Mouse (Mus musculus) bone marrow, adult 2 months (tissue): ENCODE measurements around the gene Sbk2. TPM values are rescaled to one million over a fixed set of nuclear protein-coding genes. Genes with fewer than 3 reads are reported as not detected.

Experiments used
- H3K27ac ChIP-seq: fragments of 200-500 bp; 2 replicates; pipeline ENCODE4 v1.5.1; 2012; ENCODE audit warnings: low read depth, mild to moderate bottlenecking, control low read depth, inconsistent platforms, low read length; ENCODE audit not compliant: control insufficient read depth, poor library complexity, insufficient read depth
- H3K4me1 ChIP-seq: fragments of 200-500 bp; 2 replicates; pipeline ENCODE4 v1.6.1; 2011; ENCODE audit warnings: low read length; ENCODE audit not compliant: control insufficient read depth, insufficient read depth
- H3K4me3 ChIP-seq: fragments of 200-500 bp; replicated peaks from 2 replicates; pipeline ENCODE3; 2011; ENCODE audit warnings: mild to moderate bottlenecking, low read depth, low read length, control low read depth; ENCODE audit not compliant: control insufficient read depth
- CTCF ChIP-seq: fragments of 200-500 bp; IDR thresholded peaks from 2 replicates; pipeline ENCODE4 v1.5.1; 2011; ENCODE audit warnings: low read length, control low read depth; ENCODE audit not compliant: control insufficient read depth, insufficient read depth
- POLR2A ChIP-seq: fragments of 200-500 bp; IDR thresholded peaks from 2 replicates; pipeline ENCODE4 v1.6.1; 2011; ENCODE audit warnings: low read depth, mild to moderate bottlenecking, control low read depth, low read length, borderline replicate concordance; ENCODE audit not compliant: control insufficient read depth
- WGBS: fragments of 180-500 bp; shearing (Covaris S2); methylation state at CpG from one replicate; pipeline ENCODE4 v1.1.7; 2018; 5-methylcytosine and 5-hydroxymethylcytosine counted together
- polyA plus RNA-seq: library from polyadenylated mRNA; stranded (reverse); fragments of >200 nt; gene quantifications from 2 replicates; pipeline ENCODE4 v1.2.4, GENCODE M21; 2011; ENCODE audit warnings: low replicate concordance; ENCODE audit not compliant: missing spikeins, insufficient read depth, insufficient read length

The Sbk2 gene
- polyA plus RNA-seq, 1 experiment = not detected

DNA sequence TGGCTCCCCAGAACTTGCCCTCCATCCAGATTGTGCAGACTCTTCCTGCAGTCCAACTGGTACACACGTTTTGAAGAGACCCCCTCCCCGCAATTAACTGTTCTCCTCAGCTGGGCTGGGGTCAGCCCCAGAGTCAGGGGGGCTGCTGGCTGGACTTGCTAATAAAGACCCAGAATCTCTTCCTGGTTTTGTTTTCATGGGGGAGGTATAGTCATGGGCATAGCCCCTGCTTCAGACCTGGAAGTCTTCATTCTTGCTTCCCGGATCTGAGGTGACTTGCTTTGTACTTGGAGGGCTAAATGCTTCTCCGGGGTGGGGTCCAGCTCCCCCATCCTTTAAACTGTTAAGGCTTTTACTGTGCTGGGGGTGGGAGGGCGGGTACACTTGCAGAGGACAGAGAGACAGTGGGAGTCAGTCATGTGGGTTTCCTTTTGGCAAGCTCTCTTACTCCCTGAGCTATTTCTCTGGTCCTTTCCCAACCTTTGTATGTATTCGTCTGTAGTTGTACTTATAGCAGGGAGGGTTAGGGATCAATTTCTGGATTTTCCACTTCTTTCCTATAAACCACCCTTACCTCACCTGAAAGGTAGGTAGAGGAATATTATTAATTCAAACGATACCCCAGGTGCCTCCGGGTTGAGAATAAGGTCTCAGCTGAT lies 42.3 kb downstream of the Sbk2 start, which contains the start of gene Nat14:
Gene Nat14 (plus strand): TSS at position 205 of the 659 bp plus-strand sequence.
- Histone ChIP-seq H3K4me1 (no peaks in the 10 kb centered on the region), H3K27ac (no peak within 1 kb of the TSS), H3K4me3 (no peak within 1 kb of the TSS)
- 29% methylated on average over 8 of the region's 8 CpGs for WGBS
- TF ChIP-seq POLR2A (no peak), CTCF (no peak)

- Histone ChIP-seq H3K4me1 (no peaks in the 10 kb centered on the region; the same call in 1 of the 2 replicates), H3K4me3 (no peak overlapping the region), H3K27ac (no peak overlapping the region)
- TF ChIP-seq CTCF (no peak), POLR2A (peak; percentile 8; the same call in 1 of the 2 replicates)
- 56% methylated on average over 23 of the region's 23 CpGs for WGBS
Measured at GRCm38 (mm10) chr7:4920976-4921823, 43.0 kb downstream of the Sbk2 start.

DNA sequence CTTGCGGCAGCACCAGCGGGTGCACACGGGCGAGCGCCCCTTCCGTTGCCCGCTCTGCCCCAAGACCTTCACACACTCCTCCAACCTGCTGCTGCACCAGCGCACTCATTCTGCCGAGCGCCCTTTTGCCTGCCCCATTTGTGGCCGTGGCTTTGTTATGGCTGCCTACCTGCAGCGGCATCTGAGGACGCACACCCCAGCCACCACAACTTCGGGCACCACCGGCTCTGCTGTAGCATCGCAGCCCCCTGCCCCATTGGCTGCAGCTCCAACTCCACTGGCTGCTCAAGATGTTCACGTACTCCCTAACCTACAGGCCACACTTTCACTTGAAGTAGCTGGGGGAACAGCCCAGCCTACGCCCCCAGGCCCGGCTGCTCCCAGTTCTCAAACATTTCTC lies 43.7 kb downstream of the Sbk2 start:
- 94% methylated on average over 19 of the region's 19 CpGs for WGBS
- H3K4me3 ChIP-seq = no peak overlapping the region
- no peaks in the 10 kb centered on the region; the same call in 1 of the 2 replicates for H3K4me1 ChIP-seq
- TF ChIP-seq POLR2A (no peak), CTCF (no peak)
- no peak overlapping the region for H3K27ac ChIP-seq

DNA sequence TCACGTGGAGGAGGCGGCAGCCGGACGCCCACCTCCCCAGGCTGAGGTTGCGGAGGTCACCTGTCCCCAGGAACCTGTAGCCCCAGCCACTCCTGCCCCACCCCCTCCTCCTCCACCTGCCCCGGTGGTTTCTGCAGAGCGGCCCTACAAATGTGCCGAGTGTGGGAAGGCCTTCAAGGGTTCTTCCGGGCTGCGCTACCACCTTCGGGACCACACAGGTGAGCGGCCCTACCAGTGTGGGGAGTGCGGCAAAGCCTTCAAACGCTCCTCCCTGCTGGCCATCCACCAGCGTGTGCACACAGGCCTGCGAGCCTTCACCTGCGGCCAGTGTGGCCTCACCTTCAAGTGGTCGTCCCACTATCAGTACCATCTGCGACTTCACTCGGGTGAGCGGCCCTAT lies 44.2 kb downstream of the Sbk2 start:
- 94% methylated on average over 21 of the region's 21 CpGs for WGBS
- H3K4me3 ChIP-seq = no peak overlapping the region
- TF ChIP-seq POLR2A (no peak), CTCF (no peak)
- H3K27ac ChIP-seq = no peak overlapping the region
- no peaks in the 10 kb centered on the region; the same call in 1 of the 2 replicates for H3K4me1 ChIP-seq

GRCm38 (mm10) chr7:4919096-4919495 lies 45.1 kb downstream of the Sbk2 start:
- no peak for TF ChIP-seq POLR2A
- no peak for TF ChIP-seq CTCF
- Histone ChIP-seq H3K4me3 (no peak overlapping the region), H3K27ac (no peak overlapping the region), H3K4me1 (peaks cover 2% of the 10 kb centered on the region)
- 93% methylated on average over 21 of the region's 21 CpGs for WGBS

- no peak overlapping the region for H3K27ac ChIP-seq
- peaks cover 2% of the 10 kb centered on the region for H3K4me1 ChIP-seq
- H3K4me3 ChIP-seq = no peak overlapping the region
- TF ChIP-seq CTCF (no peak), POLR2A (no peak)
- 94% methylated on average over 15 of the region's 15 CpGs for WGBS
Measured at GRCm38 (mm10) chr7:4918681-4919080, 45.5 kb downstream of the Sbk2 start.

DNA sequence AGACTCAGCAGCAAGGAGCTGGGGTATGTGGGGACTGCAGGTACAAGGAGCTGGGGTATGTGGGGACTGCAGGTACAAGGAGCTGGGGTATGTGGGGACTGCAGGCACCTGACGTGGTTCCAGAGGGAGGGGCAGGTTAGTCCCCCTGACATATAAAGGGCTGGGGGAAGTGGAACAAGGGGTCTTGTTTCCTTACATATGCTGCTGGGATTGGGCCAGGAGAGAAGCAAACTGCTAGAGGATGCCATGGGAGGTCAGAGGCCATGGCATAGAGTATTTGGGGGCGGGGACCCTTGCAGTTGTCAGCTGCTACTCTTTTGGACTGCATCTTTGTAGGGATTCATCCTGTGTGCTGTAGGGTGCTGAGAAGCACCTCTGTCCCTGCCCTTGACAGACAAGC lies 46.7 kb downstream of the Sbk2 start:
- 94% methylated on average over 2 of the region's 2 CpGs for WGBS
- TF ChIP-seq CTCF = no peak
- TF ChIP-seq POLR2A = no peak
- Histone ChIP-seq H3K4me3 (no peak overlapping the region), H3K4me1 (peaks cover 2% of the 10 kb centered on the region), H3K27ac (no peak overlapping the region)

GRCm38 (mm10) chr7:4915669-4916416 lies 48.4 kb downstream of the Sbk2 start:
- Histone ChIP-seq H3K4me1 (peaks cover 2% of the 10 kb centered on the region), H3K4me3 (peak overlapping the region; percentile 99), H3K27ac (peak overlapping the region; percentile 7; the same call in 1 of the 2 replicates)
- TF ChIP-seq CTCF (no peak), POLR2A (no peak)
- WGBS = 16% methylated on average over 14 of the region's 14 CpGs
